Mouse (Mus musculus) megakaryocyte, embryonic 14.5 days (primary cell): ENCODE data around the gene Serinc5.

Experiments
- FLI1 ChIP-seq: IDR thresholded peaks from 2 replicates; pipeline ENCODE4 v1.6.1; 2012; ENCODE audit warnings: low read length, inconsistent platforms, mixed read lengths
- GATA1 ChIP-seq: IDR thresholded peaks from 3 replicates; pipeline ENCODE4 v1.6.1; 2012; ENCODE audit warnings: mixed read lengths, low read length, inconsistent platforms, borderline replicate concordance

GRCm38 (mm10) chr13:92681541-92681940 lies 70.7 kb downstream of the Serinc5 start:
- no peak for TF ChIP-seq GATA1
- TF ChIP-seq FLI1 = no peak
